Mouse (Mus musculus) hindbrain, embryonic 11.5 days (tissue): ENCODE measurements around the gene Veph1. TPM values are rescaled to one million over a fixed set of nuclear protein-coding genes. Genes with fewer than 3 reads are reported as not detected.

ENCODE experiments used
- ATAC-seq: fragments of 200-750 bp; cut with Nextera tagmentation; 2 replicates; pipeline ENCODE4 v1.8.0; 2017; ENCODE audit warnings: mild to moderate bottlenecking, moderate TSS enrichment, moderate library complexity; ENCODE audit not compliant: low FRiP score
- DNase-seq: peaks from one replicate; pipeline ENCODE4 v3.0.0-alpha.2; 2015; ENCODE audit warnings: low spot score
- H3K27ac ChIP-seq: fragments of 300-500 bp; sonication (generic); 2 replicates; pipeline ENCODE4 v1.5.1; 2014; ENCODE audit warnings: mild to moderate bottlenecking, low read depth, low read length
- H3K27me3 ChIP-seq: fragments of 300-500 bp; sonication (generic); 2 replicates; pipeline ENCODE4 v1.6.1; 2014; ENCODE audit warnings: mild to moderate bottlenecking, low read length, moderate library complexity, mixed read lengths; ENCODE audit not compliant: control insufficient read depth, insufficient read depth
- H3K36me3 ChIP-seq: fragments of 300-500 bp; sonication (generic); 2 replicates; pipeline ENCODE4 v1.6.1; 2014; ENCODE audit warnings: mild to moderate bottlenecking, low read length, moderate library complexity, mixed read lengths; ENCODE audit not compliant: control insufficient read depth, insufficient read depth
- H3K4me1 ChIP-seq: fragments of 300-500 bp; sonication (generic); replicated peaks from 2 replicates; pipeline ENCODE4 v1.6.1; 2014; ENCODE audit warnings: low read length, mixed read lengths; ENCODE audit not compliant: control insufficient read depth, insufficient read depth
- H3K4me2 ChIP-seq: fragments of 300-500 bp; sonication (generic); replicated peaks from 2 replicates; pipeline ENCODE4 v1.6.1; 2014; ENCODE audit warnings: mild to moderate bottlenecking, low read depth, low read length
- H3K4me3 ChIP-seq: fragments of 300-500 bp; sonication (generic); 2 replicates; pipeline ENCODE4 v1.5.1; 2014; ENCODE audit warnings: low read depth, low read length
- H3K9ac ChIP-seq: fragments of 300-500 bp; sonication (generic); 2 replicates; pipeline ENCODE4 v1.6.1; 2014; ENCODE audit warnings: low read depth, low read length
- H3K9me3 ChIP-seq: fragments of 300-500 bp; sonication (generic); 2 replicates; pipeline ENCODE4 v1.6.1; 2016; ENCODE audit warnings: low read length; ENCODE audit not compliant: control insufficient read depth
- WGBS: fragments of 180-500 bp; shearing (Covaris S2); extraction: QIAGEN DNeasy Blood & Tissue Kit; methylation state at CpG from one replicate; pipeline ENCODE4 v1.1.7; 2014; 5-methylcytosine and 5-hydroxymethylcytosine counted together
- polyA plus RNA-seq: library from polyadenylated mRNA; unstranded; fragments of >200 nt; fragmentation: Nextera tagmentation; extraction: Ambion mirVana; gene quantifications from 2 replicates; pipeline ENCODE4 v1.2.1, GENCODE M21; 2014

Gene Veph1
- polyA plus RNA-seq, 1 experiment from 2014 or later: 26.2 TPM

DNA sequence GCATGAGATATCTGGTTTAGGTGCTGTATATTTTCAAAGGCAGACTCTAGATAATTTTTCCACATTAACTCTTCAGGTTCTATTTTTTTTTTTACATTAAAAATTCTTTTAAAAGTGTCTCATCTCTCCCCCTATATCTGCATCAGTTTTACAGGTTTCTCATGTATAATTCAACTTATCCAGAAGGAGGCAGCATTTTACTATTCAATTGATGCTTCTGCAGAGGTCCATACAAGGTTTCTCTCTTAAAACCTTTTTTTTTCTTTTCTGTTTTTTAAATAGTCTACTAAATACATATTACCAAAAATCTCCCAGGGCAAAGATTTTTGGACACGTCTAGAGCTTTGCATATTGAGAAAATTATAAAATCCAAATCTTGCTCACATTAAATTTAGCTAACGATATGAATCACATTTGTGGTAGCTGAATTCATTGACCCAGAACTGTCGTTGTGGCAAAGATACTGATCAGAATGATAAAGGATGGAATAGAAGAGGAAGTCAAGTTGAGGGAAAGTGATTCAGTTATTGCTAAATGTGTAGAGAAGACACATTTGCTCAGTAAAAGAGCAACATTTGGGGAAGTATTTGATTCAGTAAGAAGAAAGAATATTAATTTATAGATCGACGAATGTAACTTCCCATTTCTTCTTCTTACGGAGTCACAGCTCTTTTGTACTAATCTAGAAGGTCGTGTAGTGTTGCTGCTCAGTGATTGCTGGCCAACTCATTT, 292.3 kb downstream of the Veph1 start:
- no peak for DNase-seq
- Histone ChIP-seq H3K27me3 (no peaks in the 10 kb centered on the region), H3K36me3 (no peaks in the 10 kb centered on the region), H3K4me2 (no peak overlapping the region), H3K9ac (no peak overlapping the region), H3K27ac (no peak overlapping the region), H3K4me3 (no peak overlapping the region), H3K4me1 (no peaks in the 10 kb centered on the region), H3K9me3 (no peaks in the 10 kb centered on the region)
- ATAC-seq: no peak
- 74% methylated on average over 7 of the region's 7 CpGs for WGBS

Other genes starting within 250 kb of the Veph1 start
- 38.9 and 39.0 TPM in 2 replicates for gene Ptx3, start 76.9 kb downstream of the Veph1 start, polyA plus RNA-seq